Mouse (Mus musculus): ENCODE measurements at regions not wholly inside any gene's neighbourhood (a gene's known extent, or its start where the extent isn't known, plus 50 kb on each side); places are given as distances from the start of the nearest gene placed in this dataset.

DNA sequence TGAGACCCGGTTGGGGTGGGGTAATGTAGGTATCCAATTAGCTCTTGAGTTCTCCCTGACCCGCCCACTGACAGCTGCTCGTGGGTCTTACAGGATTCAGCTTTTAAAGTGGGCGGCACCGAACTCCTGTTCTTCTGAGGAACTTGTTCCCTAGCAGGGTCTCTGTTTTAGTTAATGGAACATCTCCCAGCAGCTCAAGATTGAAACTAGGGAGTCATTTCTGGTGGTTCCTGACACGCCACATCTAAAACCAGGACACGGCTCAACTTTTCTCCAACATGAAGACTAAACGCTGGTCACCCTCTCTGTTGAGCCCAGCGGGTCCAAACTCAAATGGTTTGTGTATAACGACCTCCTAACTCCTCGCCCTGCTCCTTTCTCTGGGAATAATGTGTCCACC lies 322.3 kb upstream of the Smim15 start:
- Histone ChIP-seq H3K4me1 (ENCODE audit: control insufficient read depth in 1 of 2, insufficient read depth in 2 of 2, low read length in 2 of 2) (no peaks in the 10 kb centered on the region), H3K79me2 (ENCODE audit: control insufficient read depth, insufficient read depth, low read length, poor library complexity) (no peaks in the 10 kb centered on the region), H3K27me3 (ENCODE audit: control insufficient read depth in 1 of 2, insufficient read depth in 2 of 2, low read length in 2 of 2) (no peaks in the 10 kb centered on the region), H3K27ac (ENCODE audit: control insufficient read depth, low read depth, low read length) (no peak overlapping the region), H3K36me3 (ENCODE audit: control insufficient read depth in 1 of 2, insufficient read depth in 2 of 2, low read length in 2 of 2) (no peaks in the 10 kb centered on the region), H3K4me3 (ENCODE audit: control insufficient read depth in 1 of 2, insufficient read depth in 1 of 2, low read depth in 2 of 2, low read length in 2 of 2) (no peak overlapping the region), H3K9me3 (replicated peaks; ENCODE audit: insufficient read depth, low read length) (no peaks in the 10 kb centered on the region), H3K9ac (ENCODE audit: control insufficient read depth, low read depth, low read length, poor library complexity, severe bottlenecking) (no peak overlapping the region)
- no peak for DNase-seq (ENCODE audit: low read depth, low spot score)
- TF ChIP-seq POLR2AphosphoS5 (IDR thresholded peaks at IDR 0.05; ENCODE audit: borderline replicate concordance, low read depth, low read length) (no peak), CTCF (IDR thresholded peaks at IDR 0.05 in 2 of 3, conservative IDR thresholded peaks at IDR 0.05 in 1 of 3; ENCODE audit: control insufficient read depth in 1 of 3, insufficient read depth in 1 of 3, low read depth in 2 of 3, low read length in 3 of 3, poor library complexity in 1 of 3, severe bottlenecking in 1 of 3) (no peak), MAZ (IDR thresholded peaks at IDR 0.05; ENCODE audit: low read depth, low read length) (no peak), RCOR1 (IDR thresholded peaks at IDR 0.05; ENCODE audit: low read depth, low read length) (no peak), USF2 (IDR thresholded peaks at IDR 0.05; ENCODE audit: borderline replicate concordance in 1 of 2, insufficient read depth in 1 of 2, low read depth in 1 of 2, low read length in 2 of 2) (no peak), TBP (IDR thresholded peaks at IDR 0.05; ENCODE audit: low read depth, low read length) (no peak), BHLHE40 (IDR thresholded peaks at IDR 0.05; ENCODE audit: borderline replicate concordance, low read depth, low read length) (no peak), CHD2 (IDR thresholded peaks at IDR 0.05; ENCODE audit: low read length) (no peak), NRF1 (IDR thresholded peaks at IDR 0.05; ENCODE audit: insufficient read depth, low read depth, low read length, poor library complexity, severe bottlenecking) (no peak), TCF12 (IDR thresholded peaks at IDR 0.05; ENCODE audit: low read depth, low read length) (no peak), ETS1 (IDR thresholded peaks at IDR 0.05; ENCODE audit: low read depth, low read length) (no peak), ZC3H11A (IDR thresholded peaks at IDR 0.05; ENCODE audit: low read depth, low read length) (no peak), SMC3 (IDR thresholded peaks at IDR 0.05; ENCODE audit: low read depth, low read length) (no peak), ELF1 (IDR thresholded peaks at IDR 0.05; ENCODE audit: low read depth, low read length) (no peak), SIN3A (IDR thresholded peaks at IDR 0.05; ENCODE audit: low read length) (no peak), MYB (IDR thresholded peaks at IDR 0.05; ENCODE audit: low read depth, low read length) (no peak), ZMIZ1 (IDR thresholded peaks at IDR 0.05; ENCODE audit: low read depth, low read length) (no peak), TAL1 (IDR thresholded peaks at IDR 0.05; ENCODE audit: low read length) (no peak)

GRCm38 (mm10) chr13:107720874-107721574 lies 323.2 kb upstream of the Smim15 start:
- TF ChIP-seq ELF1 (IDR thresholded peaks at IDR 0.05; ENCODE audit: low read depth, low read length) = no peak
- no peak for TF ChIP-seq ZC3H11A (IDR thresholded peaks at IDR 0.05; ENCODE audit: low read depth, low read length)
- no peak for TF ChIP-seq BHLHE40 (IDR thresholded peaks at IDR 0.05; ENCODE audit: borderline replicate concordance, low read depth, low read length)
- TF ChIP-seq MYB (IDR thresholded peaks at IDR 0.05; ENCODE audit: low read depth, low read length) = no peak
- TF ChIP-seq SMC3 (IDR thresholded peaks at IDR 0.05; ENCODE audit: low read depth, low read length) = no peak
- TF ChIP-seq GABPA (IDR thresholded peaks at IDR 0.05; ENCODE audit: low read depth, low read length) = no peak
- no peak for TF ChIP-seq ZNF384 (IDR thresholded peaks at IDR 0.05; ENCODE audit: low read depth, low read length)
- no peak for TF ChIP-seq KAT2A (conservative IDR thresholded peaks at IDR 0.05; ENCODE audit: low read depth, low read length)
- no peak for TF ChIP-seq TAL1 (IDR thresholded peaks at IDR 0.05; ENCODE audit: low read length)
- TF ChIP-seq MYC (IDR thresholded peaks at IDR 0.05; ENCODE audit: low read depth, low read length) = no peak
- no peak for TF ChIP-seq NELFE (IDR thresholded peaks at IDR 0.05; ENCODE audit: low read depth, low read length)
- TF ChIP-seq E2F4 (IDR thresholded peaks at IDR 0.05; ENCODE audit: borderline replicate concordance, low read depth, low read length) = no peak
- no peak for TF ChIP-seq USF1 (IDR thresholded peaks at IDR 0.05; ENCODE audit: low read depth, low read length)
- TF ChIP-seq POLR2A (IDR thresholded peaks at IDR 0.05; ENCODE audit: control insufficient read depth in 1 of 2, insufficient read depth in 1 of 2, low read depth in 1 of 2, low read length in 2 of 2, poor library complexity in 1 of 2) = no peak
- TF ChIP-seq POLR2AphosphoS5 (IDR thresholded peaks at IDR 0.05; ENCODE audit: borderline replicate concordance, low read depth, low read length) = no peak
- no peak for DNase-seq (ENCODE audit: low read depth, low spot score)
- Histone ChIP-seq H3K9ac (ENCODE audit: control insufficient read depth, low read depth, low read length, poor library complexity, severe bottlenecking) (no peak overlapping the region), H3K36me3 (ENCODE audit: control insufficient read depth in 1 of 2, insufficient read depth in 2 of 2, low read length in 2 of 2) (no peaks in the 10 kb centered on the region), H3K4me1 (ENCODE audit: control insufficient read depth in 1 of 2, insufficient read depth in 2 of 2, low read length in 2 of 2) (no peaks in the 10 kb centered on the region), H3K27ac (ENCODE audit: control insufficient read depth, low read depth, low read length) (no peak overlapping the region), H3K79me2 (ENCODE audit: control insufficient read depth, insufficient read depth, low read length, poor library complexity) (no peaks in the 10 kb centered on the region), H3K9me3 (replicated peaks; ENCODE audit: insufficient read depth, low read length) (no peaks in the 10 kb centered on the region), H3K4me3 (ENCODE audit: control insufficient read depth in 1 of 2, insufficient read depth in 1 of 2, low read depth in 2 of 2, low read length in 2 of 2) (no peak overlapping the region), H3K27me3 (ENCODE audit: control insufficient read depth in 1 of 2, insufficient read depth in 2 of 2, low read length in 2 of 2) (no peaks in the 10 kb centered on the region)
